Mouse (Mus musculus) midbrain, embryonic 11.5 days (tissue): ENCODE results near the gene Stard5. TPM values are rescaled to one million over a fixed set of nuclear protein-coding genes. Genes with fewer than 3 reads are reported as not detected.
A peak's percentile ranks its signal among the peaks of the same experiment; 100 is the strongest.

ENCODE experiments used
- ATAC-seq: fragments of 200-750 bp; cut with Nextera tagmentation; 2 replicates; pipeline ENCODE4 v1.8.0; 2017; ENCODE audit warnings: moderate TSS enrichment, moderate library complexity; ENCODE audit not compliant: low FRiP score
- DNase-seq: peaks from one replicate; pipeline ENCODE4 v3.0.0; 2015; ENCODE audit warnings: low spot score; ENCODE audit errors: missing footprints
- H3K27ac ChIP-seq: fragments of 300-500 bp; sonication (generic); 2 replicates; pipeline ENCODE4 v1.5.1; 2014; ENCODE audit warnings: low read depth, low read length
- H3K27me3 ChIP-seq: fragments of 300-500 bp; sonication (generic); 2 replicates; pipeline ENCODE4 v1.6.1; 2014; ENCODE audit warnings: mild to moderate bottlenecking, low read length, moderate library complexity, mixed read lengths; ENCODE audit not compliant: control insufficient read depth, insufficient read depth
- H3K36me3 ChIP-seq: fragments of 300-500 bp; sonication (generic); 2 replicates; pipeline ENCODE4 v1.6.1; 2014; ENCODE audit warnings: mild to moderate bottlenecking, low read length, moderate library complexity, mixed read lengths; ENCODE audit not compliant: control insufficient read depth, insufficient read depth
- H3K4me1 ChIP-seq: fragments of 300-500 bp; sonication (generic); 2 replicates; pipeline ENCODE4 v1.6.1; 2014; ENCODE audit warnings: low read length; ENCODE audit not compliant: control insufficient read depth, insufficient read depth
- H3K4me2 ChIP-seq: fragments of 300-500 bp; sonication (generic); 2 replicates; pipeline ENCODE4 v1.6.1; 2014; ENCODE audit warnings: mild to moderate bottlenecking, moderate library complexity
- H3K4me3 ChIP-seq: fragments of 300-500 bp; sonication (generic); 2 replicates; pipeline ENCODE4 v1.5.1; 2014; ENCODE audit warnings: low read depth, low read length
- H3K9ac ChIP-seq: fragments of 300-500 bp; sonication (generic); 2 replicates; pipeline ENCODE4 v1.6.1; 2014; ENCODE audit warnings: low read length
- H3K9me3 ChIP-seq: fragments of 300-500 bp; sonication (generic); 2 replicates; pipeline ENCODE4 v1.6.1; 2016; ENCODE audit warnings: low read length; ENCODE audit not compliant: control insufficient read depth
- WGBS: fragments of 180-500 bp; shearing (Covaris S2); extraction: QIAGEN DNeasy Blood & Tissue Kit; methylation state at CpG from one replicate; pipeline ENCODE4 v1.1.7; 2014; 5-methylcytosine and 5-hydroxymethylcytosine counted together
- polyA plus RNA-seq: library from polyadenylated mRNA; unstranded; fragments of >200 nt; fragmentation: Nextera tagmentation; extraction: Ambion mirVana; gene quantifications from 2 replicates; pipeline ENCODE4 v1.2.1, GENCODE M21; 2014

The Stard5 gene
- polyA plus RNA-seq, 1 experiment from 2014 or later = 13.2 TPM

DNA sequence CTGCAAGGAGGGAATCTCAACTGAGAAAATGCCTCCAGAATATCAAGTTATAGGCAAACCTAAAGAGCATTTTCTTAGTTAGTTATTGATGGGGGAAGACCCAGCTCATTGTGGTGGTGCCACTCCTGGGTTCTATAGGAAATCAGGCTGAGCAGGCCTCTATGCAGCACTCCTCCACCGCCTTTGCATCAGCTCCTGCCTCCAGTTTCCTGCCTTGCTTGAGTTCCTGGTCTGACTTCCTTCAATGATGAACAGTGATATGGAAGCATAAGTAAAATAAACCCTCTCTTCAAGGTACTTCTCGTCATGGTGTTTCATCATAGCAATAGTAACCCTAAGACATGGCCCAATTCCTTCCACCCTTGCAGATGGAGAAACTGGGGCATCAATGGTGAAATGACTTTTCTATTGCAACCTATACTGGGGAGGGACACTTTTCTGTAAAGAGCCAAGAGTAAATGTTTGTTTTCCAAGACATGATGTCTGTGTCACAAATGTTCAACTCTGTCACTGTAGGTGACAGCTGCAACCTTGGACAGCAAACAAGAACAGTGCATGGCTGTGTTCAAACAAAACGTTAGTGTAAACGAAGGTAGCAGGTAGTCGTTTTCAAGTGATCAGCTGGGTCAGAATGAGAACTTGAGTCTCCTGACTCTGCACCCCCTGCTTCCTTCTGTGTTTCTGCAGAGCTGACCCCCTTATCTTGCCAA lies 36.3 kb downstream of the Stard5 start:
- no peak overlapping the region for H3K4me3 ChIP-seq
- H3K4me2 ChIP-seq = no peak overlapping the region
- no peak overlapping the region for H3K9ac ChIP-seq
- no peak overlapping the region for H3K27ac ChIP-seq
- 82% methylated on average over 5 of the region's 5 CpGs for WGBS
- DNase-seq = peak; percentile 49
- no peak for ATAC-seq
- H3K27me3 ChIP-seq = no peaks in the 10 kb centered on the region
- H3K36me3 ChIP-seq = no peaks in the 10 kb centered on the region
- H3K4me1 ChIP-seq = no peaks in the 10 kb centered on the region
- H3K9me3 ChIP-seq = no peaks in the 10 kb centered on the region

- WGBS = 8% methylated on average over 1 of the region's 1 CpGs
- DNase-seq = peak; percentile 86
Measured at GRCm38 (mm10) chr7:83668724-83669123, 37.0 kb downstream of the Stard5 start.

DNA sequence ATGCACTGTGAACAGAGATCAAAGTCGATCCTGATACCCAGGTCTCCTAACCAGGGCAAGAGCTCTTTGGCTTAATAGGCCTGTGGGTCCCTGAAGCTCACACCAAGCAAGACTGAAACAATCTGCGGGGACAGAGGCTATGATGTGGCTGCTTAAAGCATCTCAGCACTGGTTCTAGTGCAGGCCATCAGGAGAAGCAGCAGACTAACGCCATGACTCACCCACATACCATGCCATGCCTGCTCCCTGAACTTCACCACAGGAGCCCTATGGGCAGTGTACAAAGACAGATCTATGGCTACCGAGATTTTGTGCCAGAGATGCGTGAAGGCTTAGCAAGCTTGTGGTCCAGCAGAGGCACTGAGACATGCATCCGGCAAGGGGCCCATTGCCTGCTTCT lies 39.8 kb downstream of the Stard5 start:
- peak; percentile 64 for DNase-seq
- 87% methylated on average over 6 of the region's 6 CpGs for WGBS
- no peak for ATAC-seq

More at GRCm38 (mm10) chr7:83668724-83669123, 37.0 kb downstream of the Stard5 start:
- Histone ChIP-seq H3K4me1 (no peaks in the 10 kb centered on the region), H3K27me3 (no peaks in the 10 kb centered on the region), H3K4me2 (no peak overlapping the region), H3K36me3 (no peaks in the 10 kb centered on the region), H3K27ac (no peak overlapping the region), H3K9ac (no peak overlapping the region), H3K4me3 (no peak overlapping the region), H3K9me3 (no peaks in the 10 kb centered on the region)
- no peak for ATAC-seq

GRCm38 (mm10) chr7:83675545-83676254 lies 43.9 kb downstream of the Stard5 start:
- Histone ChIP-seq H3K9me3 (no peaks in the 10 kb centered on the region), H3K27me3 (no peaks in the 10 kb centered on the region), H3K36me3 (no peaks in the 10 kb centered on the region), H3K4me3 (no peak overlapping the region), H3K27ac (no peak overlapping the region), H3K9ac (no peak overlapping the region), H3K4me1 (no peaks in the 10 kb centered on the region), H3K4me2 (no peak overlapping the region)
- DNase-seq (peak; percentile 81), ATAC-seq (no peak)
- 35% methylated on average over 5 of the region's 5 CpGs for WGBS

More for the DNA sequence above, 39.8 kb downstream of the Stard5 start:
- Histone ChIP-seq H3K4me3 (no peak overlapping the region), H3K27ac (no peak overlapping the region), H3K4me1 (no peaks in the 10 kb centered on the region), H3K27me3 (no peaks in the 10 kb centered on the region), H3K9me3 (no peaks in the 10 kb centered on the region), H3K36me3 (no peaks in the 10 kb centered on the region), H3K4me2 (no peak overlapping the region), H3K9ac (no peak overlapping the region)

DNA sequence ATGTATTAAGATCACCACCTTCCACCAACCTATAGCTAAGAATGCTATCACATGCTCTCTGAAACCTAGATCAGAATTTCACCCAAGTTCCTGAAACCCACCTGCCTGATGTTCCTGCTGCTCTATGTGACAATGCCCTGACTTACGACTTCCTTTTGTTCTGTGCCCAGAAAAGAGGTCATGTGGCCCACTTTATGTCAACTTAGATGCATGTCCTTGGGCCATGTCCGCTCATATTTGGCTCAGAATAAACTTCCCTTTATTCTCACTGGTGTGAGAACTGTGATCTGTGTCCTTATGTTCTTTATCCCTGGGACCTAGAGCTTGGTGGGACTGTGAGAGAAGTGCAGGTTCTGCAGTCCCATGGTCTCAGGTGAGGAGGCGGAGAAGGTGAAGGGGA lies 45.5 kb downstream of the Stard5 start:
- no peak for DNase-seq
- H3K27me3 ChIP-seq = no peaks in the 10 kb centered on the region
- H3K36me3 ChIP-seq = no peaks in the 10 kb centered on the region
- no peaks in the 10 kb centered on the region for H3K9me3 ChIP-seq
- no peak overlapping the region for H3K4me2 ChIP-seq
- H3K9ac ChIP-seq = no peak overlapping the region
- no peaks in the 10 kb centered on the region for H3K4me1 ChIP-seq
- no peak for ATAC-seq
- no peak overlapping the region for H3K27ac ChIP-seq
- 91% methylated on average over 3 of the region's 3 CpGs for WGBS
- H3K4me3 ChIP-seq = no peak overlapping the region

GRCm38 (mm10) chr7:83678506-83678905 lies 46.7 kb downstream of the Stard5 start:
- Histone ChIP-seq H3K36me3 (no peaks in the 10 kb centered on the region), H3K9me3 (no peaks in the 10 kb centered on the region), H3K4me2 (no peak overlapping the region), H3K27me3 (no peaks in the 10 kb centered on the region), H3K27ac (no peak overlapping the region), H3K9ac (no peak overlapping the region), H3K4me1 (no peaks in the 10 kb centered on the region), H3K4me3 (no peak overlapping the region)
- 88% methylated on average over 4 of the region's 4 CpGs for WGBS
- no peak for ATAC-seq
- DNase-seq = peak; percentile 23

DNA sequence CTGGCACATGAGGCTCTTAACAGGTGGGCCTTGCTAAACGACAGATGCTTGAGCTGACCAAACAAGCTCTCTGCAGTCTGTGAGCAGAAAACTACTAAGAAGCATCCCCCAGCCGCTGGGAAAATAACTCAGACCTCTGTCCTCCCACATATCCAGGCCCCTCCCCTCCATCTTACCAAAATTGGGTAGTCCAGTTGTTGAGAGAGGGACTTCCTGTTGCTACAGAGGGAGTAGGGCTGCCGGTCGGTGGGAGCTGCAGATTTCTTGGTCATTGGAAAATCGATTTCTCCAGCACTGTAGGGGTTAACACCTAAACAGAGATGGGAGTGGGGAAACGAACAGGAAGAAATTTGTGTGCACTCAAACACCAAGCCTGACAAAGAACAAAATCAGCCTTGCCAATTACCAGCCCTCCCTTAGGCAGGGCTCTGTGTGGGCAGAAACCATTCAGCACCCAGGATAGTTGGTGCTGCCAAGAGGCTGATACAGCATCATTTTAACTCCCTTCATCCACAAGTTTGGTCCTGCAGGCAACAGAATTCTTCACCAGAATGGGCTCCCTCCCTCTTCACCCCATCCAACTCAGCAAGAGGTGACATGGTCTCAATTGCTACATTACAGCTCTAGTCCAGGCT lies 51.0 kb downstream of the Stard5 start:
- Histone ChIP-seq H3K9me3 (no peaks in the 10 kb centered on the region), H3K27me3 (no peaks in the 10 kb centered on the region), H3K4me3 (no peak overlapping the region), H3K36me3 (no peaks in the 10 kb centered on the region), H3K27ac (no peak overlapping the region), H3K4me2 (no peak overlapping the region), H3K4me1 (no peaks in the 10 kb centered on the region), H3K9ac (no peak overlapping the region)
- DNase-seq (peak; percentile 44), ATAC-seq (no peak)
- 51% methylated on average over 6 of the region's 6 CpGs for WGBS

DNA sequence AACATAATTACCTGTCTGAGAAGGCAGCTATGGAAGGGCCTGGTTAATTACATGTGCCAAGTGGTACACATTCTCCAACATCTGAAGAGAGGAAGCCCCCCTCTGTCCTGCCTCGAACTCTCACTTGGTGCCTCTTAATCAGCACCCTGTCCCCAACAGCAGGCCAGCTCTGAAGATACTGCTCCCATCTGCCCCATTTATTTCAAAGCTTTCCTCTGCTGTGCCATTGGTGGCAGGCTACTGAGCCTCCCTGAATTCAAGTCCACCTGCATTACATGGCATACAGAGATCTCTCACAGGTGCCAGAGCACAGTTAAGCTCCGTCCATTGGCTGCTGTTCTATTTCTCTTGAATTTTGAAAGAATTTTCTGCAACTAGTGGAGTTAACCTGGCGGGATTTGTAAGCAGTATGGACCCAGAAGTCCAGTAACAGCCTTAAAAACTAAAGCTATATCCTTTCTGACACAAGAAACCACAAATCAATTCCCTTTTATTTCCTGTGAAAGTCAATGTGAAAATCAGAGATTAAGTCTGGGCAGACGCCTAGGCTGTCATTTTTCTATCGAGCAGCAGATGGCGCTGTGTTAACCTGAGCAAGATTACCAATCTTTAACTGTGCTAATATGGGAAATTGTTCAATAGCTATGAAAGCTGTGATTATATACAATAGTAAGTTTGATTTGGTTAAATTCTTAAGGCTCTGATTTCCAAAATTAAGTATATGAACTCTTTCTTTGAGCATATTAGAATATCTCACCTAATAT lies 63.9 kb downstream of the Stard5 start:
- no peak overlapping the region for H3K9ac ChIP-seq
- no peak overlapping the region for H3K4me3 ChIP-seq
- no peaks in the 10 kb centered on the region for H3K4me1 ChIP-seq
- ATAC-seq (no peak), DNase-seq (peak; percentile 90)
- no peaks in the 10 kb centered on the region for H3K9me3 ChIP-seq
- no peaks in the 10 kb centered on the region for H3K36me3 ChIP-seq
- no peak overlapping the region for H3K27ac ChIP-seq
- H3K4me2 ChIP-seq = no peak overlapping the region
- no peaks in the 10 kb centered on the region for H3K27me3 ChIP-seq
- WGBS = 30% methylated on average over 6 of the region's 6 CpGs
